Mouse (Mus musculus) adipocyte (in vitro differentiated cells): ENCODE measurements around the gene Chaf1b.

Experiments used
- DNase-seq: peaks from one replicate; pipeline ENCODE4 v3.0.0-alpha.2; 2016; ENCODE audit warnings: low spot score

Chaf1b gene

DNA sequence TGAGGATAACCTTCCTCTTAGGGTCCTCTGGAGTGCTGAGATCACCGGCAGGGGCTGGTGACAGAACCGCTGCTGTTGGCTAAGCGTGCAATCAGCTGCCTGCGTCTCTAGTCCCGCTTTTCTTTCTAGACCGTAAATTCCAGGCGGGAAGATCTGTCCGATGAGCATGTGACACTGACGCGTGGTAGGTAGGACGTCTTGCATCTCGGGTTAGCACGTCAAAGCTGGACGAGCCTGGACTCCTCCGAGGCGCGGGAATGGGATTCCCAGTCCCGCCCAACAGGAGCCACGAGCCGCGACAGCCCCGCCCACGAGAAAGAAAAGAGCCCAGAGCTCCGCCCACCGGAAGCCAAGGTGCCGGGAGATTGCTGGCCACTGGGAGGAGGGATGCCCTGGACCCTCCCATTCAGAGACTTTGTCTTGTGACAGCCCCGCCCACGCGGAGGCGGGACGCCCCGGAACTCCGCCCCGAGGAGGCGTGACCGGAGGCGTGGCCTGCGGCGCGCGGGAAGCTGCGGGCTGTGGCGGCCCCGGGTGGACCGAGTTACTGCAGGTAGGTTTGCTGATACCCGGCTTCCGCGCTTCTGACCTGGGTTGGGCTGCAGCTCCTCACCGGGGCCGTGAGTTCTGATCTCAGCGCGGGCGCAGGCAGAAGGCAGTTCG, at the start of gene Chaf1b:
Chaf1b (plus strand) TSS at position 479 of the 663 bp plus-strand sequence.
- DNase-seq = peak; percentile 95

DNA sequence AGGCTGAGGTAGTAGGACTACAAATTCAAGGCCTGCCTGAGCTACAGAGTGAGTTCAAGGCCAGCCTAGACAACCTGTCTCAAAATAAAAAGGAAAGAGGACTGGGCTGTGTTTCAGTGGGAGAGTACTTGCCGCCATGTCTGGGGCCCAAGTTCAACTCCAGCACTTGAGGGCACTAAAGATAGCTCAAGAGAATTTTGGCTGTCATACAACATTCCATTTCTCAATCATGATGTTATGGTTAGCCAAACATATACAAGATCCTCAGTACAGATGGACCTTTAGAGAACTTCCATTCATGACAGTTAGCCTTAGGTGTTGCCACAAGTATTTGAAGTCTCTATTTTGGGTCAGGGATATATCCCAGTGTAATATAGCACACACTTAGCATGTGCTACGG, 49.6 kb upstream of the Chaf1b start:
- DNase-seq = peak; percentile 57

DNA sequence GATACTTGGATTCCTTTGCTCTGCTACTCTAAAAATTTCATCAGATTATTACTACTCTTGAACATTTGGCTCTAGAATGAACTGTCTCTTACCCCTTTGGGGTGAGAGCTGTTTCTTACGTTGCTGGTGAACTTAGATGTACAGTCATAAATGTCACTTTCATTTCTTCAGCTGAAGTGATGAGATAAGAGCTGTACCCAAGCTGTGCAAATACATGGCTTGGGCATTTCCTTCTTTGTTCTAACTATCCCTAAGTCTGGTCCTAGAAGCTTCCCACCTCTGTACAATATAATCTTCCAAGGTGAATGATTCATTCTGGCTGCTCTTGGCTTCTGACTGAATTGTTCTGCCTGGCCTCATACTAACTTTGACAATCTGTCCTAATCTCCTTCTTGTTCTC, 44.7 kb upstream of the Chaf1b start:
- no peak for DNase-seq

- no peak for DNase-seq
These were observed 33.2 kb upstream of the Chaf1b start for GRCm38 (mm10) chr16:93850527-93850926.

GRCm38 (mm10) chr16:93859967-93860366, 23.7 kb upstream of the Chaf1b start:
- DNase-seq = no peak

DNA sequence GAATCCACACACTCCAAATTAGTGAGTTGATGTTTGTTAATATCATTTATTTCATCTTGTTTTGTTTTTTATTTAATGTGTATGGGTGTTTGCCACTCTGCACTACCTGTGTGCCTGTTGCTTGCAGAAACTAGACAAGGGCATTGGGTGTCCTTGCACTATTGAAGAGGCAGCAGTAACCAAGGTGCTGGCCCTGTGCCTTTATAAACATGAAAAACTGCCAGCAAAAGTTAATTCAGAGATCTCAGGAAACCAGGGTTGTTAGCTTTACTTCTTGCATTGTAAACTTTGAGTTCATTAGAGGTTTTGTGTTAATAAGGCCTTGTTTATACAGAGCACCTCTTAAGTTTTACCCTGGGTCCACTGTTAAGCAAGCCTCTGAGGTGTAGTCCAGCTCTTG, 23.0 kb upstream of the Chaf1b start:
- DNase-seq = peak; percentile 50

DNA sequence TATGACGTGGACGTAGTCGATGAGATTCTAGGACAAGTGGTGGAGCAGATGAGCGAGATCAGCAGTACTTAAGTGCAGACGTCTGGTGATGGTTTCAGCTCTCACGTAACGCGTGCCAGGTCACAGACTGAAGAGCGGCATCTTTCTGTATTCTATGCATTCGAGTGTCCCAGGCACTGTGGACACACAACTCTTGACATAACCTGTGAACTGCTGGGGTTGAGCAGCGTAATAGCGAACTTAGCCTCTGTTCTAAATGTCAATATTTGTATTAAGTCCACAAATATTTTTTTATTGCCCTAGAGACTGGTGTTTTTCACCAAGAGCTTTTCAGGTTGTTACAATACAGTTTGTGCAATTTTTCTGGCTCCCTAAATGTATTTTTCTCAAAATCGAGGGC, 8.9 kb upstream of the Chaf1b start:
- DNase-seq = no peak

DNA sequence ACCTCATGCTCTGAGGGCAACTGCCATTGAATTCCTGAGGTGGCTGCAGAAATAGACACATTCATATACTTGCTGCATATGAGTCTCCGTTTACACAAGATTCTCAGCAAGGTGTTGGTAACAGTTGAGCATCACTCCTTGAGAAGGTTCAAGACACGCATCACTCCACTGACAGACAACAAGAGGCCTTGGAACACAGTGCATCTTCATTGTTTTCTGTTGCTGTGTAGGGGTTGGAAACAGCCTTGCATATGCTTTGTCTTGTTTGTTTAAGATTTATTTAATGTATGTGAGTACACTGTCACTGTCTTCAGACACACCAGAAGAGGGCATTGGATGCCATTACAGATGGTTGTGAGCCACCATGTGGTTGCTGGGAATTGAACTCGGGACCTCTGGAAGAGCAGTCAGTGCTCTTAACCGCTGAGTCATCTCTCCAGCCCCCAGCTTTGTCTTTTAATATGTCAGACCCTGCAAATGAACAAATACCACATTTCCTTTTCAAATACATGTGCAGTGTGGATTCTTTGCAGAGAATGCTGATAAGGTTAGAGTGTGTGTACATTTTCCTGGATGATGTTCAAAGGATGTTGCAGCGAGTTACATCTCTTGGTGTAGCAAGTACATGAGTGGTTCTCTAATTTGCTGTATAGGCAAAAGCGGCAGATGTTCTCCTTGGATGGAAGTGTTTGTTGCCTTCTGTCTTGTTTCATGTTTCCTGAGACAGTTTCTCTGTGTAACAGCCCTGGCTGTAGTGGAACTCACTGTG, 5.9 kb upstream of the Chaf1b start:
- no peak for DNase-seq

- DNase-seq = no peak
These were observed 503 bp downstream of the Chaf1b start for GRCm38 (mm10) chr16:93884086-93884721.

DNA sequence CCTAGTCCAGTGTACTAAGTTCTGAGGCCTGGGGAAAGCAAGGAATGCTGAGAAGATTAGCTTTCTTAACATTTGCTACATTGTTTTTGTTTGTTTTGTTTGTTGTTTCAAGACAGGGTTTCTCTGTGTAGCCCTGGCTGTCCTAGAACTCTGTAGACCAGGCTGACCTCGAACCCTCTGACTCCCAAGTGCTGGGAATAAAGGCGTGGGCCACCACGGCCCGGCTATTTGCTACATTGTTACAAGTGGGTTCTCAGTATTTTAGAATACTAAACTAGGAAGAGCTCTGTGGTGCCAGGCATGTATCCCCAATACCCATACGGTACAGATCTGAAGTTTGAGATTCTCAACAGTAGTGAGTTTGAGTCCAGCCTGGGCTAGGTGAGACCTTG, 1.0 kb downstream of the Chaf1b start:
- DNase-seq = no peak

GRCm38 (mm10) chr16:93888481-93888880, 4.8 kb downstream of the Chaf1b start:
- no peak for DNase-seq

DNA sequence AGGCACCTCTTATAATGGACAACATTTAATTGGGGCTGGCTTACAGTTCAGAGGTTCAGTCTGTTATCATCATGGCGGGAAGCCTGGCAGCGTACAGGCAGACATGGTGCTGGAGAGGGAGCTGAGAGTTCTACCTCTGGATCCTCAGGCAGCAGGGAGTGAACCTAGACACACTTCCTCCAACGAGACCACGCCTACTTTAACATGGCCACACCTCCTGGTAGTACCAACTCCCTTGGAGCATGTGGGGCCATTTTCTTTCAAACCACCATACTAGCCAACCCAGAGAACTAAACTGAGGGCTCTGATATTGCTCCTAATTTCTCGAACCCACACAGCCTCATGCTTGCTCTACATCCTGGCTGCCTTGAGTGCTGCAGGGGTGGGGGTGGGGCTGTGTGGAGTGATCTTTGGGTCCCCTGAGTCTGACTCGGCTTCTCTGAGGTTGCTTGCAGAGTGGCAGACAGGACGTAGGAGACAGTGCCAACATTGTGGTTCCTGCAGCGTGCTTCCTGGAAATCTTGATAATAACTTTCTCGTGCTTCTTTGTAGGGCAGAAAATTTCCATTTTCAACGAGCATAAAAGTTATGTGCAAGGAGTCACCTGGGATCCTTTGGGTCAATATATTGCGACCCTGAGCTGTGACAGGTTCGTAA, 7.4 kb downstream of the Chaf1b start:
- DNase-seq = no peak

DNA sequence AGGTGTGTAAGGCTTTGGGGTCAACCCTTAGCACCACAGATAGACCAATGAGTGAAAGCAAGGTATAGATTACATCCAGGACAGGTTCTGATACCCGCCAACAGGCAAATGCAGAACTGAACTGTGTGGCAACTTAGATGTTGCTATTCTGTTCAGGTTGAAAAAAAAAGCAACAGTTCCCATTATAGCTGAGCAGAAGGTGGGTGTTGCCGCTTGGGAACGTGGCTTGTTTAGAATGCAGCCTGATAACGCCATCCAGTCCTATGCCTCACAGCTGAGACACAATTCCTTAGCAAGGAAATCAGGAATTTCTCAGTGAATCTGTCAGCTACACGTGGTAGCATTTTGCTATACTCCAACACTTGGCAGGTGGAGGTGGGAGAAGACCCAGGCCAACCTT, 9.6 kb downstream of the Chaf1b start:
- no peak for DNase-seq

GRCm38 (mm10) chr16:93903027-93903426, 19.3 kb downstream of the Chaf1b start:
- DNase-seq = no peak

GRCm38 (mm10) chr16:93906156-93907014, 22.7 kb downstream of the Chaf1b start:
- DNase-seq = peak; percentile 55

DNA sequence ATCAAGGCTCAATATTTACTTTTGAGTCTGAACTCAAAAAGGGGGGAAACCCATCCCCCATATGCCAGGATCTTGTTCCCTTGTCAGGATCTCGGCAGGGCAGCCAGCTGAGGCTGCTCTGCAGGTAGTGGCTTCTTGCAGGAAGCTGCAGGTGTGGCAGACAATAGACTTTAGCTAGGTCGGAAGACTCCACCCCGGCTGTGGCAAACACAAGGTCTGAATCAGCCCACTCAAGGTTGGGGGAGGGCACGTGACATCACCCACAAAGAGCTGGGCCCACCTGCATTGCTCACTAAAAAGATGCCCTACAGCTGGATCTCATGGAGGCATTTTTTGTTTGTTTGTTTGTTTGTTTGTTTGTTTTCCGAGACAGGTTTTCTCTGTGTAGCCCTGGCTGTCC, 24.1 kb downstream of the Chaf1b start:
- no peak for DNase-seq

DNA sequence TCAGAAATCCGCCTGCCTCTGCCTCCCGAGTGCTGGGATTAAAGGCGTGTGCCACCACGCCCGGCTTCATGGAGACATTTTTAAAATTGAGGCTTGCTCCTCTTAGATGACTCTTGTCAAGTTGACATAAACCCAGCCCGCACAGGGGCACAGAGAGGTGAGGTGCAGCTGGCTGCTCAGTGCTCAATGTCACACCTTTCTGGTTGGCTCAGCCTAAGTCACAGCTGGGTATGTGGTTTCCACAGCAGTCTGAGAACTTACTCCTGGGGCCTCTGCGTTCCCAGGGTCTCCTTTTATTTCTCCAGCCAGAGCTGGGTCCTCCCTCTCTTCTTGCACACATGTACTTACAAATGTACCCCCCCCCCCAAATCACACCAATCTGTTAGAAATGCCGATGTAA, 24.5 kb downstream of the Chaf1b start:
- DNase-seq = no peak

DNA sequence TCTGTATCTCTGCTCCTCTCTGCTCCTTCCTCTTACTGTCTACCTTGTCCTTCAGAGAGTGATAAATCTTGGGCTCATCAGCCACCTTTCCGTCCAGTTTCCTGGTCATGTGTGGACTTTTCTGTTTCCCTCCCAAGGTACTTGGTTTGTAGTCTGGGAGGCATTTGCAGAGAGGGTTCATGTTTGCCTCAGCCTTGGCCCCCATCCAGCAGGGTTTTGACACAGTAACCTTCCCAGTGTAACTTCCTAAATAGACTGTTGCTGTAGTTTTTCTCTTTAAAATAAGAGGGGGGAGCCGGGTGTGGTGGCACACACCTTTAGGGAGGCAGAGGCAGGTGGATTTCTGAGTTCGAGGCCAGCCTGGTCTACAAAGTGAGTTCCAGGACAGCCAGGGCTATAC, 26.2 kb downstream of the Chaf1b start:
- peak; percentile 71 for DNase-seq

- DNase-seq = no peak
These were observed 27.3 kb downstream of the Chaf1b start for GRCm38 (mm10) chr16:93910735-93911665.

- peak; percentile 49 for DNase-seq
These were observed 28.5 kb downstream of the Chaf1b start for GRCm38 (mm10) chr16:93912158-93912557.

DNA sequence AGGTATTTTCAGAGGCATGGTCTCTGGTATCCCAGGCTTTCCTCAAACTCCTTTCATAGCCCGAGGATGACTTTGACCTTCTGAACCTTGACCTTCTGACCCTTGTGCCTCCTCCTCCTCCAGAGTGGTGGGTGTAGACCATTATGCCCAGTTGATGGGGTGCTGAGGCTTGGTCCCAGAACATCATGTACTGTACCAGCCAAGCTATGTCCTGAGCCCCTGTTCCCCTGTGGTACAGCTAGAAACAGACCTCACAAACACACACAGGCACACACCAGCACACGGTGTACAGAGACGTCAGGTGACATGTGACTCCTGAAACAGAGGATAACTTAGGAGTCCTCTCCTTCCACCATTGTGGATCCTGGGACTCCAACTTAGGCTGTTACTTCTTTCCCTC, 29.1 kb downstream of the Chaf1b start:
- DNase-seq = no peak
